Mouse (Mus musculus) E14TG2a.4 (cell line): Measurements from ENCODE around the gene Ak1.

ENCODE experiments used
- CTCF ChIP-seq: conservative IDR thresholded peaks from 2 replicates; pipeline ENCODE4 v1.5.1; 2014; ENCODE audit warnings: low read length
- NANOG ChIP-seq: IDR thresholded peaks from 2 replicates; pipeline ENCODE4 v1.6.1; 2014; ENCODE audit warnings: borderline replicate concordance, low read length, mixed read lengths
- POU5F1 ChIP-seq: IDR thresholded peaks from 2 replicates; pipeline ENCODE4 v1.6.1; 2014; ENCODE audit warnings: low read length, borderline replicate concordance

DNA sequence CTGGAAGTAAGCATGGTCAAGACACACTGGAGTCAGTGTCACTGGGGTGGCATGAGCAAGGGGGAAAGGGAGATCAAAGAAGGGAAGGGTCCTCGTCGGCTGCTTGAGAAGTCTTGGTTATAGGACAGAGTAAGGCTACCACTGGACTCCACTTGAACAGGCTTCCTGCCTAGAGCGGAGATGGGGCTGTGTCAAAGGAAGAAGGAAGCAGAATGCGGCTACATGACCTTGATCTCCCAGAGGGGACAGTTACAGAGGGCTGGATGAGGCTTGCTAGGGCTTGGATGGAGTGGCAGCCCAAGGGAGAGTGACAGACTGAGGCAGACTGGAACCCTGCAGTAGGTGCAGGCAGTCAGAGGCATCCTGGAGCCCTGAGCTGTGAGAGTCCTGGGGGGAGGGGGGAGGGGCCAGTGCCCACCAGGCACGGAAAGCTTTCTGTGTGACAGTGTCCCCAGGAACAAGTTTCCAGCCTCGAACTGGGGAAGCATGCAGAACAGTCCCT, 19.0 kb downstream of the Ak1 start:
- TF ChIP-seq CTCF (no peak), NANOG (no peak), POU5F1 (no peak)
